Mouse (Mus musculus) heart, postnatal 10 days (tissue): ENCODE data around the gene Nmrk1. TPM values are rescaled to one million over a fixed set of nuclear protein-coding genes. Genes with fewer than 3 reads are reported as not detected.

Experiments used
- DNase-seq, 2 experiments: peaks; one replicate each; pipeline ENCODE4 v3.0.0; 2021
- intact Hi-C: fragments of 180-260 bp; cut with DNase I; formaldehyde crosslinking; loops from one replicate; pipeline ENCODE4 v1.15.1; 2025
- total RNA-seq, 2 experiments: library from RNA; stranded (reverse); gene quantifications; 2 replicates each; pipeline ENCODE4 v1.2.3; 2021

The Nmrk1 gene
- total RNA-seq, 2 experiments from 2014 or later: 3.3 TPM

DNA sequence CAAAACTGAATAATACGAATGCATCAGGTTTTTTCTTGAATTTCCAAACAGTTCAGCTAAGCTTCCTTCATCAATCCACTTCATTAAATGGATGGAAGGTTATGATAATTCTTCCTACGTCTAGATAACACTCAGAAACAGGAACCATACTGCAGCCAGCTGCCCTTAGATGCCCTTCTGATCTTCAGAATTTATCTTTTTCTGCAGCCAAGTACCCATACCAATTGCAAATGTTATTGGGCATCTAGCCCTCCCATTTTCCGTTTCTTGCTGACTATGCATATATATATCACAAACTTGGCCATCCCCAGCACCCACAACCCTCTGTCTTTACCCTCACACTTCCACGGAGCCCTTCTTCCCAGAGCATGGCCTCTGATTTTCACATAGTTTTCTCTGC is 18.2 kb downstream of the Nmrk1 start:
- intact Hi-C loops: no loop called here
- DNase-seq: no peak

DNA sequence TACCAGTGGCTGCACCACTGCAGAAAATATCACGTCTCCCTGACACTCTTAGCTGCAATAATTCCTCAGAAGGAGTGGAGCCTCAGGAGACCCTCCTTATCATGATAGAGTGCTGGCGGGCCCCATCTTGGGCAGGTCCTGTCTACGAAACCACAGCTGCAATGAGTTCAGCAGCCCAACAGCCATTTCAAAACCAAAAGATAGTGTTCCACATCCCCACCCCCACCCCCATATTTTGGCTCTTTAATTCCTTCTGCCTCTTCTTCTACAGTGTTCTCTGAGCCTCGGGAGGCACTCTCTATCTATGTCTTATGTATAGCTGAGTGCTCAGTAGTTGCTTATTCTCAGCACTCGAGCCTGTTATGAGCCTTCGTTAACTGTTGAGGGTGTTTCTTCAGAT is 18.7 kb downstream of the Nmrk1 start:
- intact Hi-C loops: no loop called here
- DNase-seq: no peak

DNA sequence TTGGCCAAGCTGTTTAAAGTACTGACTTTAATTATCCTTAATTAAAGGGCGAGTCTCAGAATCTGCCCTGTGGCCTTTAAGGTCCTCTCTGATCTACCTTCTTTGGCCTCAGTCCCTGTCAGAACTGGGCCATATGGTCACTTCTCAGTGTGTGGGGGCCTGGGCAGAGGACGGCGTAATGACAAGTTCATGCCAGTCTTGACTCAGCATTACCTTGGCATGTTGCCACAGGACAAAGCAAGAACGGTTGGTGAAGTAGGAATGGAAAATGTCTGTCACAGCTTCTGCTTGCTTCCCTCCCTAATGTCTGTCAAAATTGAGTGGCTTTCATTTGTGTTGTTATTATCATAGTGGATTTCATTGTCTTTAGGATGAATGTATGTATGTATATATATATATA is 20.8 kb downstream of the Nmrk1 start:
- DNase-seq: peak in 1 of 2 experiments; percentile 50
- intact Hi-C loops: no loop called here

DNA sequence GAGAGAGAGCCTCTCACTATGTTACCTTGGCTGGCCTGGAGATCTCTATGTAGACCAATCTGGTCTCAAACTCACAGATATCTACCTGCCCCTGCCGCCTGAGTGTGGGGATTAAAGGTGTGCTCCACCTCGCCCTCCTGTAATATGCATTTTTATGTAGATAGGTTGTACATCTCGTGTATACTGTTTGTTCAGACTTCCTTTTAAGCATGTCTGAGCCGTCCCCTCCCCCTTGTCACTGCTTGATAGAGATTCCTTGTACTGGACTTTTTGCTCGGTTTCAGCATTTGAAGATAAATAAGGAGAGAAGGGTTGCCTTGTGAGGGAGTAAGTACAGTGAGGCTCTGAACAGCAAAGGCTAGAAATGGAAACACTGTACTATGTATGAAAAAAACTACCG is 21.3 kb downstream of the Nmrk1 start:
- no peak for DNase-seq
- intact Hi-C loops: no loop called here

DNA sequence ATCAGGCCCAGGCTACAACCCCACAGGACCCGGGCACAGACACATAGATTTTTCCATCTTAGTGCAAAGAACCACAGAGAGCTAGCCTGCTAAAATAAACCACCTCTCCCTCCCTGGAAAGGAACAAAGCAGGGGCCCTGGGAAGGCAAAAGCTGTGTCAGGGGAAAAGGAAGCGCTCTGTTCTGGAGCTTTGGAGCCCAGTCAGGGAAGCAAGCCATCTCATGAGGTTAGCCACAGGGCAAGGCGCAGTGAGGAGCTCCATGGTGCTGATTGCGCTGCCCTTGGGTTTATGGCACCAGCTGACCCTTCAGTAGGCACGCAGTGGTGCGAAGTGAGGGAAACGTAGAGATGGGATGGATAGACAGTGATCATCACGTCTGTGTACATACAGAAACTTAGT is 22.6 kb downstream of the Nmrk1 start:
- no peak for DNase-seq
- intact Hi-C loops: no loop called here

DNA sequence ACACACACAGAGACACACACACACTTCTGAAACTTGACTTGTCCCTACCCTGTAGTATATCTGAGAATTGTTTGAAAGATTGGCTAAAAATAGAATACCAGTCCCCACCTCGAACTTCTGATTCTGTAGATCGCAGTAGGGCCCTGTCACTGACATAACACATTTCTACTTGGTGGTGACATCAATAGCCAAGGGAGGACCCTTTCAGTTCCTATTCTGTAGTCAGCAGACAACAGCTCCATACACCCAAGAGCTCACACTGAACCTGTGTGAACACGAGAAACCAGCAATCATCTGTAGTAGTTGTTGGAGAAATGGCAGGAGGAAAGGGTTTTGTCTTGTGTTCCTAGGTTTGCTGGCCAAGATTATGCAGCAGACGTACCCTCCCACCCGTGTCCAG is 23.2 kb downstream of the Nmrk1 start:
- intact Hi-C loops: no loop called here
- DNase-seq: no peak

DNA sequence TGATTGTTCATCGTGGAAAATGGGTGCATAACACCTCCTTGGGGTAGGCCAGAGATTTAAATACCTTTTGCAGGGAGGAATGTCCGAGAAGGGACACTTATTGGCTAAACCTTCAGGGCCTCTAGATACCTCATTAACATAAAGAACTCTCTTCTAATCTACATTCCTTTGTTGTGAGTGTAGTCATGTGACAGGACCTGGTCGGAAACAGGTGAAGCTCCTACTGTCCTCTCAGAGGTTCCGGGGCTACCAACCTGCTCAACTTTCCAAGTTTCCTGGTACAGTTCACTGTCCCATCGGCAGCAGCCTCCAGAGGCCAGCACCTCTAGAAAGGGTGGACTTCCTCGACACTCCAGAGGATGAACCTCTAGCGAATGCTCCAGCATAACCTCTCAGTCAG is 24.2 kb downstream of the Nmrk1 start:
- no peak for DNase-seq
- intact Hi-C loops: no loop called here

DNA sequence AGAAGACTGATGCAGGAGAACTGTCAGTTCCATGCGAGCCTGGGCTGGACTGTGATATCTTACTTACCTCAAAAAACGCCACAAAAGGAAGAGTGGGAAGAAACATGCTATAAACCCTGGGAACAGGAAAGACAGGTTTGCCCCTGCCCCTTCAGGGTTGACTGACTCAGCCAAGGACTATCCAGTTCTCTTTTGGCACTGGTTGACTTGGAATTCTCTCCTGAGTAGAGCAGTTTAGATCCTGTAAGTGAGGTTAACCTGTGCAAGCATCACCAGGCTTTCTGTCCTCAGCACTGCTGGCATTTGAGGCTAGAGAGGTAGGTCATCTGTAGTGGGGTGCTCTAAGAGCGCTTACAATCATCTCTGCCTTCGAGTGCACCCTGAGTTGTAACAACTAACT is 26.7 kb downstream of the Nmrk1 start:
- intact Hi-C loops: no loop called here

DNA sequence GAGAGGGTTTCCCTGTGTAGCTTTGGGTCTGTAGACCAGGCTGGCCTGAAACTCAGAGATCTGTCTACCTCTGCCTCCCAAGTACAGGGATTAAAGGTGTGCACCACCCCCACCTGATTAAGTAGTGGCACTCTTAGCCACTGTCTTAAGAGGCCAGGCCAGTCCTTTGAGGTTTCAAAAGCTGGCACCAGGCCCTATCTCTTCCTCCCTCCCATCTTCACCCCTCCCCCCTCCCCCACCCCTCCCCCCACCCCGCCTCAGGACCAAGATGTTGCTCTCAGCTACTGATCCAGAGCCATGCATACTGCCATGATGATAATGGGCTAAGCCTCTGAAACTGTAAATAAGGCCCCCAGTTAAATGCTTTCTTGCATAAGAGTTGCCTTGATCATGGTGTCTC is 27.6 kb downstream of the Nmrk1 start:
- intact Hi-C loops: no loop called here
- DNase-seq: no peak

More for the DNA sequence above, 26.7 kb downstream of the Nmrk1 start:
- no peak for DNase-seq

DNA sequence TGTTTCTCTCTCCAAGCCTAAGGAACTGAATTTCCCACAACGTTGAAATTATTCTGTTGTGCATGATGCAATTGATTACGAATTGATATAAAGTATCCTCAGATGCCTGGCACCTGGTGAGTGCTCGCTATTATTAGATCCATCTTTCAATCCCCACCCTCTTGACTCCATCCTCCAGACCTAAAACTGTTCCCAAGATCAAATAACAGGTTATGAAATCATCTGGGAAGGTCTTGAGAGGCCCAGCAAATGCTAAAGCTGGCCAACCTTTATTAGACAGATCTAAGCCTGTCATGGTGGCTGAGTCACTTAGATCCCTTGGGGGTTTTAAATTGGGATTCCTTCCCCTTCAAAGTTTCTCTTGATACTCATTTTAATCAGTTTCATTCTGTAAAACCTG is 28.7 kb downstream of the Nmrk1 start:
- no peak for DNase-seq

DNA sequence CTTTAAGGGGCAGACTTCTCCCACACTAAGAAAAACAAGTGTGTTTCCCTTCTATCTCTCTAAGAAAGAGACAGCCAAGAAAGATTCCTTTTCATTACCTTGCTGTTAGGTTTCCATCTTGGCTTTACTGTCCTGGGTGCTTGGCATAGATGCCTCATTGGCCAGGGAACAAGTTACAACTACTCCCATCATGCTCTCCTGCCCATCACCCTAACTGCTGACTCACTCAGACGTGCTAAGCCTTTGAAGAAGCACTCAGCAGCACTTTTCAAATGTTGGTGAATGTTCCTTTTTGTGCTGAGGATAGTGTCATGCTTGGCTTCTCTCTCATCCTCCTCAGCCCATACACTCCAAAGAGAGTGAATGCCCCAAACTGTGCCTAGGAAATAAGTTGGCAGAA is 29.9 kb downstream of the Nmrk1 start:
- no peak for DNase-seq
- intact Hi-C loops: no loop called here

More for the DNA sequence above, 28.7 kb downstream of the Nmrk1 start:
- intact Hi-C loops: no loop called here

DNA sequence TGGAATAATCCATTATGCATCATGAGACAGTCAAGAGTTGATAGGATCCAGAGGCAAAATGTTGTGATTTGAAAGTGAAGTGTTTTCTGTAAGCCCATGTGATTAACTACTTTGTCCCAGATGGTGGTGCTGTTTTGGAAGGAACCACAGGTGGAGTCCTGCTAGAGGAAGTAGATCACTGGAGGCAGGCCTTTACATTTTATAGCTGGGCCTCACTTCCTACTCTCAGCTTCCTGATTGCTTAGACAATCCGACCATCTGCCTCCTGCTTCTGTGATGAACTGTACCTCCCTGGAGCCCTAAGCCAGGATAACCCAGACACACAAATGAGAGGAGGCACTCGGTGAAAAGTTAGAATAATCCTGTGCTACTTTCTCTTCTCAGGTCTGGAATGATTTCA is 32.2 kb downstream of the Nmrk1 start:
- intact Hi-C loops: no loop called here
- DNase-seq: no peak

DNA sequence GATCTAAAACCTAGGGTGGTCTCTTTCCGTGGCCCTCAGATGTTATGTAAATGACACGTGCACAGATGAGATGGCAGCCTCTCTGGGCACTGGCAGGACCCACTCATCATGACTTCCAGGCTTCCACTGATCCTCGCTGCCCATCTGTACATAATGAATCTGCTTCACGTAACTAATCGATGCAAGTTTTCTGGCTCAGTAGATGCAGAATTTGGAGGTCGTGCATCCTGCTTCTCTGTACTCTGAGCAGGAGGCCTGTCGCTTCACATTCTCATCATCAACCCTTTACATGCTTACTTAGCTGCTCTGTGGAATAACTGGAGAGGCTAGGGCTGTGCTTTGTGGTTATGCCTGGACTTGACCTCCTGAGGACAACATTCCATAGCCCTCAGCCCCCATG is 35.2 kb downstream of the Nmrk1 start:
- no peak for DNase-seq
- intact Hi-C loops: no loop called here

DNA sequence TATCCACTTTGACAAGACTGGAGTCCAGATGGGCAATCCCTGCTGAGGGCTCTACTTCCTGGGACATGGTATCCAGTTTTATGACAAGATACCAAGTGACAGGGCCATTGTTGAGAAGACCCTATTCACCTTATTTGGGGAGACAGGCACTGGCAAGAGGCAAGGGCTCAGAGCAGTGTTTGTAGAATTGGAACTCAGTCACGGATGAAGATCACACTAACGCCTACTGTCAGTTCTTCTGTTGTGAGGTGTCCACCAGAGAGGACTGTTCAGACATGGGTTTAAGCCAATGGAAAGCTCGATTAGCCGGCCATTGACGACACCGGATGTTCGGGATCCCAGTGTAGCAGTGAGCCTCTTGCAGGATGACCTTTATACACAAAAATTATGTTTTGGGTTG is 37.8 kb downstream of the Nmrk1 start:
- intact Hi-C loops: no loop called here
- no peak for DNase-seq

DNA sequence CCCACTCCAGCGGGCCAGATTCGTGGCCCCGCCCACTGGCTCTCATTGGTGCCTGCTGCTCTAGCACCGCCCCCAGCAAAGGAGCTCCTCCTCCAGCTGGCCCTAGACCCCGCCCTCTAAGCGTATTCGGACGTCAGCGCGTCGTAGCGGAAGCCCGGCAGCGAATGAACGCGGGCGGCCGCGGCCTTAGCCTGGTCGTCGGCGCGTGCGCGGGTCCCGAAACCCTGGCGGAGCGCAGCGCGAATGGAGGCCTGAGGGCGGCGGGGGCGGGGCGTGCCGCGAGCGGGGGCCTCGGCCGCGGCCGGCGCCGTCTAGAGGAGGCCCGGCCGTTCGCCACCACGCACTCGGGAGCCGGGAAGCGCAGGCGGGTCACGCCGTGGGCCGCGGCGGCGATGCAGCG is 38.9 kb downstream of the Nmrk1 start, which contains the start of gene Carnmt1:
TSS of gene Carnmt1 (plus strand) at position 157 of the 400 bp plus-strand sequence.
- peak; percentile 99 for DNase-seq
- intact Hi-C loops: loop anchor here (5.0 kb wide), 2 partner anchors 33 to 42 kb away; partner anchors contain the start of gene D030056L22Rik

DNA sequence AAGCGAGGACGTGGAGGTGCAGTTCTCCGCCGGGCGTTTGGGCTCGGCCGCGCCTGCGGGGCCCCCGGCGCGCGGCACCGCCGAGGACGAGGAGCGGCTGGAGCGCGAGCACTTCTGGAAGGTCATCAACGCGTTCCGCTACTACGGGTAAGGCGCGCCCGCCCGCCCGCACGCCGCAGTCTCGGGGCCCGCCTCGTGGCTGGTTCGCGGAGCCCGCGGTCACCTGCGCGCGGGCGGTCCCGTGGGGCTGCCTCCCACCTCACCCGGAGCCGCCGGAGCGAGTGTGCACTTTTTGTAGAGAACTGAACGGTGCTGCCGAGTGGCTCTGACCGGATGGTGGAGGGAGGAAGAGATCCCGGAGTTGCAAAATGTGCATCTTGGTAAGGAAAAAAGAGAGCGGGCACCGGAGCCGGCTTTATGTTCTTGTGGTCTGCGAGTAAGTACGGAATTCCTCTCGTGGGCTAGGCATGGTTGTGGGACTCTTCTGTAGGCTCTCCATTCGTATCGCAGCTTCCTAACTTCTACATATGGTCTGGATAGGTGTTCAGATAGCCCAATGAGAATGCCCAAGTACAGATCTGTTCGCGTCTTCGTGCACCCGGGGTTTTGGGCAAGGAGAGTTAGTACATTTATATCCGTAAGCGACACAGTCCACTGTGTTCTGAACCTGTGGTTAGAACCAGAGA is 39.4 kb downstream of the Nmrk1 start:
- intact Hi-C loops: loop anchor here (5.0 kb wide), 2 partner anchors 34 to 41 kb away; partner anchors contain the start of gene D030056L22Rik
- peak; percentile 56 to 65 for DNase-seq

DNA sequence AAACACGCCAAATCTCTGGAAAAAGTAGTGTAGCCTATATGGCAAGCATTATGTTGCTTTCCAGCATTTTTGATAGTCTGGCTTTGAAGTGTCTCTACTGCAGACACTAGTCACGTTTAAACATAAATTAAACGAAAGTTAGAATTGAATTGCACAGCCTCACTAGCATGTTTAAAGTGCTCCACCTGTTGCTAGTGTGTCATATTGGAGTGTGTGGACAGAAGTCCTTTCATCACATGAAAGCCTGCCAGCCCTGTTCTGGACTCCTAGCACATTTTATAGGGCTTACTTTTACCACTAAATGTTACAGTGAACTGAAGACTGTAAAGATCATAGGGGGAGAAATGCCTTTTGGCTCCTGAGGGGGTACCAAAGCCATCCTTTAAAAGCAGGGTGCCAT is 40.7 kb downstream of the Nmrk1 start:
- intact Hi-C loops: loop anchor here (5.0 kb wide), 2 partner anchors 35 to 40 kb away; partner anchors contain the start of gene D030056L22Rik
- DNase-seq: peak in 1 of 2 experiments; percentile 19

DNA sequence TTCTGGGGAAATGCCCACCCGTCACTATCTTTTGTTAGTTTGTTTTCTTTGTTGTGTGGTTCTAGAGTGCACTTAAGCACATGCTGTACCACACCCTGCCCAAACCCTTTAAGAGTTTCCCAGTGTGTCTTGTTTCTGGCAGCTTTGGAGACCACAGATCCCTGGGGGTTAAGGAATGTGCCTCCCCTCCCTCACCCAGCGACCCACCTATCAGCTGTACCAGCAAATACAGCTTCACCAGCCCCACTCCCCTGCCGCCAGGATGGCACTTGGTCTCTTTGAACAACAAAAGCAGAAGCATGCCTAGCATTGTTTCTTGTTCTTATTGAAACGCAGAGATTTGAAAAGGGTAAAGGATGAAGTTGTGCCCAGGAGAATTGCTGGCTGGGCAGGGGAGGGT is 41.4 kb downstream of the Nmrk1 start:
- DNase-seq: no peak
- intact Hi-C loops: loop anchor here (5.0 kb wide), 2 partner anchors 36 to 39 kb away; partner anchors contain the start of gene D030056L22Rik

DNA sequence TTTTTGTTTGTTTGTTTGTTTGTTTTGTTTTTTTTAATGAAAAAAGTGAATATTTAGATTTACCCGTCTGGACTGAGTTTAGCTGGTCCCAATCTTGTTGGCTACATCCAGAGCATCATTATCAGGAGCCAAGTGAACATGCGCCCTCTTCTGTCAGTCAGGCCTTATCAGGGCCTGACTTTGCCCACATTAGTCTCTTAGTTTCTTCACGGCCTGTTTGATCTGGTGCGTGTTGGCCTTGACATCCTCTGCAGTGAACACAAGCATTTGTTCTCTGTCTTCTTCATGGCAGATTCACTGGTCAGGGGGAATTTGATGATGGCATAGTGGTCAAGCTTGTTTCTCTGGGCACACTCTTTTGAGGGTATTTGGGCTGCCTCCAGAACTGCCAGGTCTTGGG is 50.4 kb downstream of the Nmrk1 start:
- no peak for DNase-seq
- intact Hi-C loops: no loop called here

DNA sequence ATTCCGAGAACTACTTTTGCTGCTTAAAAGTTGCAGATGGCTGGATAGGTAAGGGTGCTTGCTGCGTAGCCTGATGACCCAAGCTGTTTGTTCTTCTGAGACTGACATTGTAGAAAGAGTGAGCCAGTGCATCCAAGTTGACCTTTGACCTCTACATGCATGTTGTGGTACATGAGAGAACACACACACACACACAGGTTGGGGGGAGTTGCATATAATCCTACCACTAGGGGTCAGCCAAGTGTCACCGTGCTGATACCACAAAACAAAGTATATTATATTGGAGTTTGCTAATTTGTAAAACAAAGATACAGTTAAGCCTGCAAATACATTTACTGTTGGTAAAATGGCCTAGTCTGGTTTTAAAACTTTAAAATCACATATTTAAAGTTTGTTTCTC is 55.8 kb downstream of the Nmrk1 start:
- DNase-seq: peak; percentile 25 to 57

DNA sequence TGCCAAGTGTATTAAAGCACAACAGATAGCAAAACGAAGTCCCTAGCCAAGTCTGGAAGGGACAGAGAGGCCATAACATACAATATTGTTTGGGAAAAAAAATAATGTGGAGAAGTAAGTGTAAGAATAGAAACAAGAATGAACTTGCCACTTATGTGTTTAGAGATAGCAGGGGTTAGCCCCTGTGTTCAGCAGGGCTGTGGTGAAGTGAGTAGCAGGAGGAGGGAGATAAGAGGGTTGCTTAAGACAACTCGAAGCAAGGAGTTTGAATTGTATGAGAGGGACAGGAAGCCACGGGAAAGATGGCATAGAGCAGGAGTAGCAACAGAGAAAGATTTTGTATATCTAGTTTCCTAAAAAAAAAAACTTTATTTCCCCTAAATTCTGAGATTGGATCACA is 60.4 kb downstream of the Nmrk1 start:
- intact Hi-C loops: no loop called here
- no peak for DNase-seq

More for the DNA sequence above, 55.8 kb downstream of the Nmrk1 start:
- intact Hi-C loops: loop anchor here (2.0 kb wide), 1 partner anchor 147 kb away; no protein-coding TSS in a partner anchor

DNA sequence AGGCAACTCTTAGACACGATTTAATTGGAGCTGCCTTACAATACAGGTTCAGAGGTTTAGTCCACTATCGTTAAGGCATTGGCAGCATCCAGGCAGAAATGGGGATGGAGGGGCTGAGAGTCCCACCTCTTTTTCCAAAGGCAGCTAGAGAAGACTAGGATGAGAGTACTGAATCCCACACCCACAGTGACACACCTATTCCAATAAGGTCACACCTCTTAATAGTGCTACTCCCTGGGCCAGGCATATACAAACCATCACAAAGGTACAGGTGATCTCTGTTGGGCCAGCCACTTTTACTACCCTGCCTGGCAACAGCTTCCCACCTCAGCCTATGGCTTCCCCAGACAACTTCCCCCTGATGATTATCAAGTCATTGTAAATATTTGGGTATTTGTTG is 61.0 kb downstream of the Nmrk1 start:
- intact Hi-C loops: no loop called here
- DNase-seq: no peak

DNA sequence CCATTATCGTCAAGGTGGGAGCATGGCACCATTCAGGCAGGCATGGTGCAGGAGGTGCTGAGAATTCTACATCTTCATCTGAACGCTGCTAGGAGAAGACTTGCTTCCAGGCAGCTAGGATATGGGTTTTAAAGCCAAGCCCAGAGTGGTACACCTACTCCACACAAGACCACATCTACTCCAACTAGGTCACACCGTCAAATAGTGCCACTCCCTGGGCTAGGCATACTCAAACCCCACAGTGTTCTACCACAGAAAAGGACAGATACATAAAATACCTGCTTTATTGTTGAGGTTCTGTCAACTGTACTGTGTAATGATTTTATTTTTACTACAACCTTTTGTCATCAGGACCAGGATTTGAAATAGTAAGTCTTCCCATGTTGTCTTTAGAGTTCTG is 63.4 kb downstream of the Nmrk1 start:
- DNase-seq: no peak
- intact Hi-C loops: no loop called here
